In genomic region chr6:35595012-35595411, GRCm38 (mm10) we compare ENCODE assay signal across 17 mouse cellular contexts.
"Had no signal": no experiment of that assay in that cellular context is flagged by ENCODE, and none has a peak within 500 bp of the region (broad histone marks: within the 10 kb centered on the region; RNA-seq: fewer than 3 reads in every experiment).

No protein-coding gene starts in this region.

- ATAC-seq: liver, embryonic 12.5 days; liver, postnatal 0 days; lung, postnatal 0 days; midbrain, embryonic 13.5 days; midbrain, embryonic 15.5 days; midbrain, embryonic 16.5 days had no signal

- DNase-seq: left cerebral cortex, postnatal 4 days; liver; liver, embryonic 13.5 days; liver, postnatal 0 days; lung, adult 18-20 months; lung, adult 2 months; lung, embryonic 14.5 days; lung, postnatal 10 days; lung, postnatal 14 days; lung, postnatal 36 days; lung, postnatal 4 days; midbrain, embryonic 14.5 days had no signal
